Mouse (Mus musculus) embryonic fibroblast, embryonic 13.5 days (primary cell): ENCODE measurements around the gene Sbno2.

Experiments used
- CTCF ChIP-seq: IDR thresholded peaks from 2 replicates; pipeline ENCODE4 v1.5.1; 2011; ENCODE audit warnings: mild to moderate bottlenecking, control low read depth, low read length, moderate library complexity, borderline replicate concordance; ENCODE audit not compliant: insufficient read depth
- POLR2A ChIP-seq: IDR thresholded peaks from 2 replicates; pipeline ENCODE4 v1.6.1; 2011; ENCODE audit warnings: low read depth, mild to moderate bottlenecking, control low read depth, low read length, moderate library complexity

DNA sequence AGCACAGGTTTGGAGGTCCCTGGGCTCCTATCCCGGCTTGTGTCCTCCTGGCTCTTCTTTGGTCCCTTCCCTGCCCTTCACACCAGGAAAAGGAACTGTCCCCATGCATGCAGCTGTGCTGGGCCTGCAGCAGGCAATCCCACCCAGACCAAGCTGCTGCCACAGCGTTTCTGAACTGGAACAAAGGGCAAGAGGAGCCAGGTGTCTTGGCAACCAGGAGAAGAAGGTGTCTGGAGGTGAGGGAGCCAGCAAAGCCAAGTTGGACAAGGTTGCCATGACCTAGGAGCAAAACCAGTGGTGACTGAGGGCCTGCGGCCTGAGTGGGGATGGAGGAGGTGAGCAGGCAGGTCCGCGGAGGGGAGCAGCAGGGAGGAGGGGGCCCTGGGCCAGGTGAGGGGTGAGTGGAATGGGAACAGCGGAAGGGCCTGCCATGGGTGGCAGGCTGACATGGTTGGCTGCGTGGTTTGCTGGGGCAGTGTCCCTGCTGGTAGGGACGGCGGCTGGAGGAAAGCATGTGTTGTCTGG, 58.3 kb downstream of the Sbno2 start, which contains the start of gene Gpx4:
- TF ChIP-seq POLR2A = no peak
- TF ChIP-seq CTCF = no peak
